Mouse (Mus musculus) right cerebral cortex, postnatal 4 days (tissue): ENCODE data around the gene Sh3gl1.
A peak's percentile ranks its signal among the peaks of the same experiment; 100 is the strongest.
"Not testable (repeated sequence)": the region's sequence is repeated elsewhere in the genome, so short reads cannot be mapped to it uniquely, and the experiment has no call there.

Experiments used
- DNase-seq: peaks from one replicate; pipeline ENCODE4 v3.0.0-alpha.2; 2022

The Sh3gl1 gene

DNA sequence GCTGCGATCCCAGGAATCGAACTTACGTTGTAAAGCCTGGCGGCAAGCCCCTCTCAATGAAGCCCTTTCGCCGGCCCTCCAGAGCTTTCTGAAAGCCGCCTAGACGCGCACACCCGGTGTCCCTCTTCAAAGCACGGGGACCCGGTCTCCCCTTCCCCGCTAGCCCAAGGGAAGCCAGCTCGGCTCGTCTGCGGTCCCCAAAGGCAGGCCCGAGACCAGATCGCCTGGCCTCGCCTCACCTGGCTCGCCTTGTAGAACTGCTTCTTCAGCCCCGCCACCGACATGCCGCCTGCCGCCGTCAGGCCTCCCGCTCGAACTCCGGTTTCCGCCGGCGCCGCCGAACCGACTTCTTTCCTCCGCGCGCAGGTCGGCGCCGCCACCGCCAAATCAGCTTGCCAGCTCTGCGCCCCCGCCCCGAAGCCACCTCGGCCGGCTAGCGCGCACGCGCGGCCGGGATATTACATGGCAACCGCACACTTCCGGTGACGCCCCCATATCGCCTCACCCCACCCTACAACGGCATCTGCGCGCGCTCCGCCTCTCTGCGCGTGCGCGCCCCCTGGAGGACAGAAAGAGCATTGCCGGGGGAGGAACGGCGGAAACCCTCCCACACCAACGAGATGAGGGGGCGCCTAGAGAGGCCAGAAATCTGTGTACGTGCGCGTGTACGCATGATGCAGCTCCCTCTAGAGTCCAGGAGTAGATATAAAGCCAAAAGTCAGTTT is at the start of gene Sh3gl1:
Gene Sh3gl1, minus strand, starts transcription at position 460 of the 725 bp plus-strand sequence.
- peak; percentile 99 for DNase-seq

DNA sequence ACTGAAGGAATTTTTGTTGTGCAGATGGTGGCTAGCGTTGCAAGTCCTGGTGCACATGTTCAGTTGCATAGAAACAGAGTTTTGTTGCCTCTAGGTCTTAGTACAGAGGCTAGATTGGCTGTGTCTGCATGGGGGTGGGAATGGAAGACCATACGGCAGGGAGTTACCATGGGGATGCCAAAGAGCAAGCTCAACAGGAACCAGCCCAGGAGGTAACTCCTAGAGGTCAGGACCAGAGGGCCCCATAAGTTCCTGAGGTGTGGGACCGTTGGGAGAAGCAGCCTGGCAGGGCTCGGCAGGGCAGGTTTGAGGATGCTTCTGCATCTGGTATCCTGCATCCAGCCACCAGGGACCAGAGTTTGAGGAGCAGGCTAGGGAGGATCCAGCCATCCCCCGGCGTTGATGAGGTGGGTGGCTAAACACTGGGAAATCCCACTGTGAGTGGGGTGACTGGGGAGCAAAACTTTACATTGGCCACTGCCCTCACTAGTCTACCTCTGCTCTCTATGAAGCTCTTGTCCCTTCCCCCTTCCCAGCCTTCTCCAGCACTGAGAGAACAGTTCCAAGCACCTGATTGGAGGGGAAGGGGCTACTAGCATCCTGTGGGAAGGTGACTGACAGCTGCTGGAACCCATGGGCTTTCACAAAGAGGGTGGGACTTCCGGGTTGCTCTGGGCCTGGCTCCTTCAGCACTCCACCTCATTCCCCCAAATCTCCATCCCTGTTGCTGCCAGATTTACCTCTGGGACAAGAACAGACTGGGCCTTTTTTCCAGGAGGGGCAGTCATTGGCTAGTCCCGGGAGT is 44.5 kb upstream of the Sh3gl1 start:
- peak; percentile 55 for DNase-seq

GRCm38 (mm10) chr17:56079921-56080320 is 43.5 kb upstream of the Sh3gl1 start:
- no peak for DNase-seq

DNA sequence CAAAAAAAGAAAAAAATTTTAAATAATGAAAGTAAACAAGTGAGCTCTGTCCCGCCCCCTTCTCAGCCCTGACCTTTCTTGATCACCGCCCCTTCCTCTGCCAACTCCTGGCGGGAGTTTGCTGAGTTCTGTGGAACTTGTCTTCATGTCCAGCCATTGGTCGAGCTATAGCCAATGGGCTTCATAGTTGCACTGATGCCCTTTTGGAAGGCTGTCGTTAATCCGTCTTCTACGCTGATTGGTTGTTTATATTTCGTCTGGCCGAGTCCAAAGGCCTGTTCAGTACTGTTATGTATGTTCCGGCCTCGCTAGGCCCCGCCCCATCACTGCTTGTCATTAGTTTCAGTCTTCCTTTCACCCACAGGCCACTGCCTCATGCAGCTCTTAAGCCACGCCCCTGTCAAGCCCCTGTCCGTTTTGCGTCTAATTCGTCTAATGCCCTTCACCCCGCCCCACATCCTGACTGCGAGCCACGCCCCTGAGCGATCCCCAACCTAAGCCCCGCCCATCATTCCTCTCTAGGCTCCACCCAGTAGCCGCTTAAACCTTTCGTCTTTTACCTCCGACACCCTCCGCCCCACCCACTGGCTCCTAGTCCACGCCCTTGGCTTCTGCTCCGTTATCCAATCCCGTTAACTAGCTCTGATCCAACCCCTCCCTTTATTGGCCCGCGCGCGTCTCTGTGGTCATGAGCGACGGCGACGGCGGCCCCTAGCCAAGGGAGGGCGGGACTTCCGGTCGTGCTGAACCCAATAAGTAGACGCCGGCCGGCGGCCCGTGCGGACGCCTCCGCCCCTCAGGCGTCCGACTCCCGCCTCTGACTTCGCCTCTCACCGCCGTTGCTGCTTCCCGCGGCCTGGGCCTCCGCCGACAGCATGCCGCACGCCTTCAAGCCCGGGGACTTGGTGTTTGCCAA is 42.7 kb upstream of the Sh3gl1 start, which contains the start of gene Hdgfl2:
Gene Hdgfl2, plus strand, starts transcription at position 755 of the 916 bp plus-strand sequence.
- DNase-seq: peak; percentile 99

DNA sequence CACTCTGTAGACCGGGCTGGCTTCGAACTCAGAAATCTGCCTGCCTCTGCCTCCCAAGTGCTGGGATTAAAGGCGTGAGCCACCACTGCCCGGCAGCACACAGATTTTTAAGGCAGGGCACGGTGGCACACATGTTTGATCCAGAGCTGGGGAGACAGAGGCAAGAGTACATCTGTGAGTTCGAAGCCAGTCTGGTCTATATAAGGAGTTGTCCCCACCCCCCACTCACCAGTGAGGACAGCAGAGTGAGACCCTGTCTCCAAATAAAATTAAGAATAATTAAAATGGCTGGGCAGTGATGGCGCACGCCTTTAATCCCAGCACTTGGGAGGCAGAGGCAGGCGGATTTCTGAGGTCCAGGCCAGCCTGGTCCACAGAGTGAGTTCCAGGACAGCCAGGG is 41.9 kb upstream of the Sh3gl1 start:
- not testable (repeated sequence) for DNase-seq

- no peak for DNase-seq
Measured at GRCm38 (mm10) chr17:56077523-56077922, 41.1 kb upstream of the Sh3gl1 start.

- DNase-seq: peak; percentile 99
Measured at GRCm38 (mm10) chr17:56074827-56075208, 38.4 kb upstream of the Sh3gl1 start, which contains the start of gene Ubxn6. Ubxn6 (minus strand) TSS chr17:56075028.

DNA sequence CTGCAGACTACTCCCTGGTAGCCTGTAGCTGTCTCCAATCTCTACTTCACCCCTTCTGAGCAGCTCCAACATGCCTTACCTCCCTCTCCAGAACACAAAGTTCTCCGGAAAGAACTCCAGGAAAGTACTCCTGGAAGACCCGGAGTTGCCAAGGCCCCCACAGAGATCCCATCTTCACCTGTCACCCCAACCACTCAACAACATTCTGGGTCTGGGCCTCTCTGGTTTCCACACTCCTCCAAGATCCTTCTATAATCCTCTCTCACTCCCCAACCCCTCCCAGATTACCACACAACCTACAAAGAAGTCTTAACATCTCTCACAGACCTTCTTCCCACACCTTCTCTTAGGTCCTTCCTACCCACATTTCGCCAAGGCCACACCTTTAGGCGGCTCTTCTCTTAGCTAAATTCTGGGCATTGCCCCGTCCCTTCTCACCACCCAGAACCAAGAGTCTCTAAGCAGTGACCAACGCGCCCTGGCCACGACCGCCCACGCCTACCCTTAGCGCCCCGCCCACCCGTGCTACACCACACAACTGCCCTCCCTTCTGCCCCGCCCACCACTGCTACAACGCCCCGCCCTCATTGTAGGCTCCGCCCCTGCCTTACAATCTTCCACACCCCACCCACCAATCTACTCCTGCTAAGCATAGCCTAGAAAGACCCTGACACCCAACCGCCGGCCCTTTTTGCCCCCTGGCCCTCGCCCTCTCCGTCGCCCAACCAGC is 37.8 kb upstream of the Sh3gl1 start:
- peak; percentile 66 for DNase-seq

DNA sequence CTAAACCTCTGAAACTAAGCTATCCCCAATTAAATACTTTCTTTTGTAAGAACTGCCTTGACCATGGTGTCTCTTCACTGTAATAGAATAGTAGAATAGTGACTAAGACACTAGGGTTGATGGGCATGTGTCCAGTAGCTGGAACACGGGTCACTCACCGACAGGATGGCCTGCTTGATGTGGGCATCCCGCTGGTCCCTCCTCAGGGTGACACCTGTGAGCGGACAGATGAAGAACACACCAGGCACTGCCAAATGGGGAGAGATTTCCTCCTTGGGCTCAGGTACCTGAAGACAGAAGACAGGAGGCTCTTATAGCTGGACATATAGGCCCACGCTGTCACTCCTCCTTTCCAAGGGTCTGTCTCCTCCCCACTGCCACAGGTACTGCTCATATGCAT is 35.8 kb upstream of the Sh3gl1 start:
- DNase-seq: no peak

DNA sequence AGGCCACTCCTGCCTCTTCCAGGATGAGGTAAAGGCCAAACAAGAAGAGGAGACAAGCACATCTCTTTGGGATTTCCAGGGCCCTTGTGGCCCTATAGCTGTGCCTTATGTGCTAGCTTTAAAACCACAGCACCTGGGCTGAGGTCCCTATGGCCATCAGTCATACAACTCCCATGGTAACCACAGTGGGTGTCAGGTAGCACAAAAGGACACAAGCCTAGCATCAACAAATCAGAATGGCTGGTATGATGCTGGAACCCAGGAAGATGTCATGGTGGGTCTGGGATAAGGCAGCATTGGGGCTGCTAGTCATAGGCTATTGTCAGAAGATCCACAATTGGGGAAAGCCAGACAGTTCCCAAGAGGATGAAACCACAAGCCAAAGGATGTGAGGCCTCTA is 34.7 kb upstream of the Sh3gl1 start:
- no peak for DNase-seq

DNA sequence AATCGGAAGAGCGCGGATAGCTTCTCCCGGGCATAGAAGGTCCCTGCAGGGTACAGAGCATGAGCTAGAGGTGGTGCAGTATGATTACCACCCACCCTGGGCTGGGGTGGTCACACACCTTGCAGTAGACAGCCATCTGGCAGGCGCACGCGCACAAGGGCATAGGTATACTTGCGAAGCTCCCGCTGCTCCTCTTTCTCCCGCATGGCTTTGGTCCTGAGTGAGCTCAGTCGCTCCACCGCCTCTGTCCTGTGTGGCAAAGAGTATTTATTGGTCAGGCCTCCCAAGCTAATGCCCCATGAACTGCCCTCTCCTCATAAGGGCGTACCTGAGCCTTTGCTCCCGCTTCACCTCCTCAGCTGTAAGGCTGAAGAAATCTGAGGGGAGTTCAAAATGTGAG is 32.6 kb upstream of the Sh3gl1 start:
- DNase-seq: no peak

DNA sequence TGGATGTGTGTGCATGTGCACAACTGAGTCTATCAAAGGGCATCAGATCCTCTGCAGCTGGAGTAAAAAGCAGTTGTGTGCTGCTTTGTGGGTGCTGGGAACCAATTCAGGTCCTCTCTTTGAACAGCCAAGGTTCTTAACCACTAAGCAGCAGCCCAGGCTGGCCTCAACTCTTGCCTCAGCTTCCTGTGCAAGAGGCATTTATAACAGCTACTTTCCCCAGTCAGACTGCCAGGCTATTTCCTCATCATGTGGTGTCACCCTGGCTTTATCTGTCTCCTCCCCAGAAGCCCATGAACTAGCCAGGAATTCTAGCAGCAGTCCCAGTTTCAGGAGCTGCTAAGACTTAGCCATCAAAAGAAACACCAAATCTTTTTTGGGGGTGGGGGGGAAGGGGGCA is 30.0 kb upstream of the Sh3gl1 start:
- no peak for DNase-seq

- DNase-seq: not testable (repeated sequence)
Measured at GRCm38 (mm10) chr17:56065715-56066114, 29.3 kb upstream of the Sh3gl1 start.

DNA sequence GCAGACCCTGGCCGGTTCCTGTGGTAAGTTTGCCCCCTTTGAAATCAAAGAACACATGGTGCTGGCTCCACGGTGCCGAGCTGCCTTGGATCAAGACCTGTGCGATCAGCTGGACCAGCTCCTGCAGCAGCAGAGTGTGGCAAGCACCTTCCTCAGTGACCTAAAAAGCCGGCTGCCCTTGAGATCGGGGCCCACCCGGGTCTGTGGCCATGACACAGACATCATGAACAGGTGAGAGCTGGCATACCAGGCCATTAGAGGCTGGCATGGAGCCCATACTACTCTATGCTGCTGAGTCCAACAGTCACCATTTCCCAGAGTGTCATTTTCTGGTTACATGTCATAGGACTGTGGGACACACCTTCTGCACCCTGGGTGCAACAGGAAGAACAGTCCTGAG is 25.6 kb upstream of the Sh3gl1 start:
- no peak for DNase-seq

DNA sequence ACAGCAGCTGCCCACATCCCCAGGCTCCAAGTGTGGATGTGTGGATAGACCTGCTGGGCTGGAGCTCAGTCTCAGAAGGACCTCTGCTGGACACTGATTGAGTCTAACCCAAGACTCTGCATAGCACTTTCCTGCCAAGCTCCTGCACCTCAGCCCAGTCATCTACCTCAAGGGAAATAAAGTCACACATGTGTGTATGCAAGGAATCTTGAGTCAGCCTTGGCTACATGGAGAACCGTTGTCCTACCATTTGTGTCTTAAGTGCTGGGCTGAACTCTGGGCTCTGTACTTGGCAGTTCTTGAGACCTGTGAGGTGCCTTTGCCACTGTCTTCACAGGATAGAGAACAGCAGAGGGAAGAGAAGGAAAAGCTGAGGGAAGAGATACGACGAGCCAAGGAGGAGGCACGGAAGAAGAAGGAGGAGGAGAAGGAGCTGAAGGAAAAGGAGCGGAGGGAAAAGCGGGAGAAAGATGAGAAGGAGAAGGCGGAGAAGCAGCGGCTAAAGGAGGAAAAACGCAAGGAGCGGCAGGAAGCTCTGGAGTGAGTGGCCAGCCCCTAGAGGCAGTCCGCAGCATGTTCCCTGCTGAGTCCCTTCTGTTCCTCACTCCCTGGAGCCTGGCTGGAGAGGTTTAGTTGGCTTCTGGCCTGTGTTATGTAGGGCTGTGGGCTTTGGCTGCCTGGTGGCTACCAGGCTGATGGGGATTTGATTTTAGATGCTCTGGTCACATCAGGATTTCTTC is 21.1 kb upstream of the Sh3gl1 start:
- no peak for DNase-seq

GRCm38 (mm10) chr17:56055945-56056678 is 19.7 kb upstream of the Sh3gl1 start:
- no peak for DNase-seq

DNA sequence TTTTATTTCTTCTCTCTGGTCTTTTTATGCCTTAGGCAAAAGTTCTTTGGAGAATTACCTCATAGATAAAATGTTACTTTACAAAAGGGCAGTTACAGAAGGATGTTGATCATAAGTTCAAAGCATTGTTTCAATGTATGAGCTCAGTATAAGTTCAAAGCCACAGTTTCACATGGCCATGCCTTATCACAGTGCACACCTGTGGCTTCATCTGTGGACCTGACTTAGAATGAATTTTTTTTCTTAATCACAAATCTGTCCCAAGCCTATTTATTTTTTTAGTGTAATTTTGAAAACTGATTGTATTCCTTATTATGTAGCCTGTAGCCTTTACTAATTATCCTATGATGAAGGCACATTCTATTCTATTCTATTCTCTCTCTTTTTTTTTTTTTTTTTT is 18.5 kb upstream of the Sh3gl1 start:
- no peak for DNase-seq

DNA sequence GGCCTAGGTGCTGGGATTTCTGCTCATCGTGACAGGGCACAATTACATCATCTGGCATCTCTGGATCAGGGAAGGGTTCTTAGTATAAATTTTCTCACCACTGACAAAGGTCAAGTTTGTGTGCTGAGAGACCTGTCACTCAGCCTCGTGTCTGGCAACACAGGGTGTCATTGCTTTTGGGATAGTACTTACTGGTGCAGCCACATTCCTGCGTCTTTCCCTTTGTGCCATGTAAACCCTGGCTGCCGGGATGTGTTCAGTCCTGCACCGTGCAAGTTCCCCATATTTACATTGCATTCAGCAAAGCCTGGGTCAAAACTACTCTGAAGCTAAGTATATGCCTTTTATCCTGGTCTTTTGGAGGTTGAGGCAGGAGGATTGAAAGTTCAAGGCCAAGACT is 14.9 kb upstream of the Sh3gl1 start:
- no peak for DNase-seq

DNA sequence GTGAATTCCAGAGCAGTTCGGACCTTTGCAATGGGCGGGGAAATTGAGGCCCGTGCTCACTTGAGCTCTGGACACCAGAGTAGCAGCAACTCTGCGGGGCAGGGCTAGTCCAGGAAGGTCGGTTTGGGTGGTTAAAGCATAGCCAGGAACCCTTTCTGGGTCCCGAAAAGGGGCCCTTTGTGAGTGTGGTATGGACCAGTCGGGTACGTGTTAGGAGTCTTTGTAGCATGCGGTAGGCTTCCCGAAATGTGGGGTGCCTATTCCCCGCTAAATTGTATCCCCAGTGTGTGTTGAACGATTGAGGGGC is 4.4 kb upstream of the Sh3gl1 start:
- no peak for DNase-seq

DNA sequence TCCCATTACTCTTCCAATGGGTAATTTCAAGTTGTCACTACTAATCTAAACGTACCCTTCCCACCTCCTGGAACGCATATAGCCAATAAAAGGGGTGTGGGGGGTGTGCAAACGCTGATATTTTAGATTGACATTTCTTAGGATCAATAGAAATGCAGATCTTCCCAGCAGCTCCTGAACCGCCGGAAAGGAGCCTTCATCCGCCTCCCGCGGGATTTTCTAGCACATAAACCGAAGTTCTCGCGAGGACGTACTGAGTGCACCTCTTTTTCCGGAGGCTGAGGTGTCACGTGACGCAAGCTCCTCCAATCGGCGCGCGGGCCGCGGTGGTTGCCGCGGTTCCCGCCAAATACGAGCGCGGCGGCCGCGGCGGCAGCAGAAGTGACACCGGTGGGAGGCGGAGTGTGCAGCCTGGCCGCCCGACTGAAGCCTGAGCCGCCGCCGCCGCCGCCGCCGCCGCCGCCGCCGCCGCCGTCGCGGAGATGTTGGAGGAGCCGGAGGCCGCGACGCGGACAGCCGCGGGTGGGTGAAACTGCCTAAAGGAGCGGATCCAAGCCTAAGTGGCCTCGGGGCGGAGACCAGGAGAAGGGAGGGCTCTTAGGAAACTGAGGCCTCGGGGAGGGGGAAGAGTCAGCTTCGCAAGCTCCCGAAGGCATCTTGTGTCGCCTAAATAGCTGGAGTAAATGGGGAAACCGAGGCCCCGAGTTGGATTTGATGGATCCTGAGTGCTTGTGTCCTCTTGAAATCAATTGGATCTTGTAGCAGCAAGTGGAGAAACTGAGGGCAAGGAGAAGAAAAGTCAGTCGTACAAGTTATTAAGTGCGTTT is 3.8 kb upstream of the Sh3gl1 start, which contains the start of gene Chaf1a:
Gene Chaf1a, plus strand, starts transcription at position 410 of the 827 bp plus-strand sequence.
- DNase-seq: peak; percentile 96
